ENCODE assay signal across 9 mouse cellular contexts in the genomic region with DNA sequence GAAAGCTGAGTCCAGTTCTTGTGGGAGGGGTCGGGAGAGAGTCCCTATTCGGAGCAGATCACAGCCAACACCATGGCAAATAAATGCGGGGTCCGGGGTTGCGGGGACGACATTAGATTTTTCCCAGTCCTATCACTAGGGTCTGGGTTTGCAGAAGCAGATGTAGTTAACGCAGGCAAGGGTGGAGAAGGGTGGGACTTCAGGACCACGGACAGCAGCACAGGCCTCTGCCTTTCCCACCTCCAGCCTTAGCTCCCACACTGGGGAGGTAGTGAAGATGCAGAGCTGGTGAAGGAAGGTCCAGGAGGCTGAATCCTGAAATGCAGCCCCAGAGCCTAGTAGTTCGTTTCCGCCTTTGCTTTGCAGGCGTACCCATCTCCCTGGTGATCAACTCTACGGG. TPM values are rescaled to one million over a fixed set of nuclear protein-coding genes. Genes with fewer than 3 reads are reported as not detected.
DNase-seq lines count a peak whose midpoint lies in the region; ATAC-seq and TF ChIP-seq lines count a peak whose summit lies in the region.
"Had no signal": no experiment of that assay in that cellular context is flagged by ENCODE, and none has a peak within 500 bp of the region (broad histone marks: within the 10 kb centered on the region; RNA-seq: fewer than 3 reads in every experiment).

No protein-coding gene starts in this region.

- no peak overlapping the region for H3K27ac ChIP-seq in kidney, adult 2 months (ENCODE audit: insufficient read depth, low read depth, low read length)
- no peak overlapping the region for H3K27ac ChIP-seq in kidney, embryonic 14.5 days (ENCODE audit: low read depth, low read length)
- H3K27ac ChIP-seq in neural tube, embryonic 11.5 days (ENCODE audit: low read depth, low read length): no peak overlapping the region
- H3K27ac ChIP-seq: lung, embryonic 15.5 days had no signal

- WGBS in kidney, adult 2 months: 33% methylated on average over 12 of the region's 12 CpGs
- 28% methylated on average over 12 of the region's 12 CpGs for WGBS in kidney, embryonic 14.5 days
- whole genome bisulfite sequencing in neural tube, embryonic 11.5 days: 38% methylated on average over 12 of the region's 12 CpGs

- DNase-seq in kidney, adult 2 months: peak; percentile 28
- peak; percentile 83 for DNase-seq in ZHBTc4 (ENCODE audit: low read depth, low spot score)
- peak; percentile 67 for DNase-seq in neural tube, embryonic 11.5 days (ENCODE audit: low spot score)
- DNase-seq in spleen, adult 12 weeks (ENCODE audit: low spot score): no peak
- no peak for DNase-seq in T-cell, adult 2 months (ENCODE audit: low spot score)

- no peaks in the 10 kb centered on the region for H3K9me3 ChIP-seq in kidney, embryonic 14.5 days (ENCODE audit: control insufficient read depth, low read length)
- no peaks in the 10 kb centered on the region for H3K9me3 ChIP-seq in neural tube, embryonic 11.5 days (ENCODE audit: control insufficient read depth, low read length)
- H3K9me3 ChIP-seq: lung, embryonic 15.5 days had no signal

- no peak for ATAC-seq in kidney, embryonic 14.5 days (ENCODE audit: low FRiP score, low TSS enrichment)
- peak; percentile 35 for ATAC-seq in granulocyte monocyte progenitor cell, adult 5-6 weeks (replicated peaks; ENCODE audit: poor library complexity, severe bottlenecking)
- ATAC-seq in neural tube, embryonic 11.5 days (ENCODE audit: insufficient read depth, low FRiP score, low TSS enrichment): no peak
- no peak for ATAC-seq in inflammation-experienced regulatory T-cells, adult 6 months

- H3K9ac ChIP-seq in kidney, embryonic 14.5 days (ENCODE audit: low read depth, low read length): no peak overlapping the region
- no peak overlapping the region for H3K9ac ChIP-seq in neural tube, embryonic 11.5 days (ENCODE audit: low read length)
- H3K9ac ChIP-seq: lung, embryonic 15.5 days had no signal

- H3K4me2 ChIP-seq in kidney, embryonic 14.5 days (replicated peaks; ENCODE audit: low read depth, low read length): no peak overlapping the region
- H3K4me2 ChIP-seq in neural tube, embryonic 11.5 days (ENCODE audit: low read depth): no peak overlapping the region
- H3K4me2 ChIP-seq: lung, embryonic 15.5 days had no signal

- no peaks in the 10 kb centered on the region for H3K4me1 ChIP-seq in kidney, adult 2 months (ENCODE audit: control insufficient read depth, insufficient read depth, low read length)
- H3K4me1 ChIP-seq in kidney, embryonic 14.5 days (ENCODE audit: control insufficient read depth, insufficient read depth, low read length): no peaks in the 10 kb centered on the region
- no peaks in the 10 kb centered on the region for H3K4me1 ChIP-seq in neural tube, embryonic 11.5 days (ENCODE audit: control insufficient read depth, insufficient read depth, low read length)
- H3K4me1 ChIP-seq: lung, embryonic 15.5 days had no signal

- no peaks in the 10 kb centered on the region for H3K27me3 ChIP-seq in kidney, adult 2 months (replicated peaks; ENCODE audit: control insufficient read depth, insufficient read depth, low read length)
- no peaks in the 10 kb centered on the region for H3K27me3 ChIP-seq in kidney, embryonic 14.5 days (ENCODE audit: control insufficient read depth, insufficient read depth, low read length)
- no peaks in the 10 kb centered on the region for H3K27me3 ChIP-seq in neural tube, embryonic 11.5 days (ENCODE audit: control insufficient read depth, insufficient read depth, low read length)

- no peak for TF ChIP-seq POLR2A in kidney, adult 2 months (IDR thresholded peaks at IDR 0.05; ENCODE audit: low read depth, low read length)

- no peak for TF ChIP-seq CTCF in kidney, adult 2 months (conservative IDR thresholded peaks at IDR 0.05; ENCODE audit: insufficient read depth, insufficient read length, low read depth, low read length)

- H3K4me3 ChIP-seq in kidney, adult 2 months (ENCODE audit: insufficient read depth, low read depth, low read length): no peak overlapping the region
- no peak overlapping the region for H3K4me3 ChIP-seq in kidney, embryonic 14.5 days (ENCODE audit: low read length)
- H3K4me3 ChIP-seq in neural tube, embryonic 11.5 days (ENCODE audit: low read depth, low read length): no peak overlapping the region
- H3K4me3 ChIP-seq: lung, embryonic 15.5 days had no signal

- H3K36me3 ChIP-seq in kidney, adult 2 months (ENCODE audit: control insufficient read depth, insufficient read depth, low read length): no peaks in the 10 kb centered on the region
- H3K36me3 ChIP-seq in kidney, embryonic 14.5 days (ENCODE audit: control insufficient read depth, insufficient read depth, low read length): no peaks in the 10 kb centered on the region
- H3K36me3 ChIP-seq in neural tube, embryonic 11.5 days (ENCODE audit: control insufficient read depth, insufficient read depth, low read length): no peaks in the 10 kb centered on the region
- H3K36me3 ChIP-seq: lung, embryonic 15.5 days had no signal

RNA-seq across cellular contexts. Expression of gene Hmcn2, which starts 31.9 kb away (rescaled TPM):
- 14.3 and 16.4 TPM in 2 replicates for polyA plus RNA-seq in kidney, adult 2 months (2012; rRNA removed)
- polyA plus RNA-seq in kidney, embryonic 14.5 days (2014; fragmentation: Nextera tagmentation; extraction: Ambion mirVana): 0.10 TPM in 1 of 2 replicates, not detected in the other
- total RNA-seq in granulocyte monocyte progenitor cell, adult 5-6 weeks (2014; fragmentation: Nextera tagmentation): 0.09 TPM in 1 of 2 replicates, not detected in the other
- 0.15 TPM in 1 of 2 replicates, not detected in the other for total RNA-seq in granulocyte monocyte progenitor cell, adult 5-6 weeks (2017)
- polyA plus RNA-seq in neural tube, embryonic 11.5 days (2014; fragmentation: Nextera tagmentation; extraction: Ambion mirVana): 0.17 and 0.23 TPM in 2 replicates
- under 1 TPM; 0.20 to 0.54 (median 0.38) TPM for polyA plus RNA-seq in inflammation-experienced regulatory T-cells, adult 6 months (2017; shearing (Covaris generic))

Comparison
In these comparisons a context has a peak if more than half of its experiments do, and no peak if none do; other contexts are left out.
1. DNase-seq: peak in kidney, adult 2 months (single experiment), ZHBTc4 (single experiment) and neural tube, embryonic 11.5 days (single experiment); none in spleen, adult 12 weeks (single experiment) and T-cell, adult 2 months (single experiment).